Mouse (Mus musculus): ENCODE data around the gene Fbxo39.

The Fbxo39 gene

GRCm38 (mm10) chr11:72367934-72368674, 53.9 kb downstream of the Fbxo39 start:
- CTCF ChIA-PET: interaction anchor here in 2 of 4 experiments (0.6 to 1.5 kb wide), 2 partner anchors 13 to 61 kb away, joined by 3 to 5 read pairs; no protein-coding TSS in a partner anchor
- POLR2A ChIA-PET: interaction anchor here in 3 of 4 experiments (0.6 to 4.3 kb wide), 7 partner anchors 10 to 81 kb away, joined by 3 to 25 read pairs (median 5); partner anchors contain the start of gene Smtnl2 (in 1 of the 3)
